Mouse (Mus musculus): Measurements from ENCODE around the gene Nr1h4.

Gene Nr1h4

DNA sequence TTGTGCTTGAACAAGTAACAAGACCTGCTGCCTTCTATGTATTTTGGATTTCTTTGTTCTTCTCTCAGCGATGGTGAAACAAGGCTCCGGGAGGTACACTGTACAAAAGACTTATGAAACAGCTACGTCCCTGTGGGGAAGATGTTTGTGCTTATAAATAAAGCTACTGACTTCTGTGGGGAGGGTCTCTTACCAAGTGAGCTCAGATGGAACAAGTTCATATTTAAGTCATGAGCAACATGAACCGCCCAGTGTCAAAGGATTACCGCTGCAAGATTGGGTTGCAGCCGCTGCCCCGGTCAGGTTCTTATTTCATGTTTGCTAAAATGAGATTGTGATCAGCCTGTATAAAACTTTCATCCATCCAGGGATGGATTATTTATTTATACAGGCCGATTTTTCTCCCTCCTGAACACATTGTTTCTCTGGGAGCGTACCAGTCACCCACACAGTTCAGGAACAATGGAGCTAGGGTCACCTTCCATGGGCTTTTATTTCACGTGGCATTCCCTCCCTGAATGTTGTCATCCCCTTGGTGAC, 51.2 kb downstream of the Nr1h4 start:
- DNase-seq (ENCODE audit: inconsistent age in 2 of 2, low spot score in 1 of 2), result no peak

DNA sequence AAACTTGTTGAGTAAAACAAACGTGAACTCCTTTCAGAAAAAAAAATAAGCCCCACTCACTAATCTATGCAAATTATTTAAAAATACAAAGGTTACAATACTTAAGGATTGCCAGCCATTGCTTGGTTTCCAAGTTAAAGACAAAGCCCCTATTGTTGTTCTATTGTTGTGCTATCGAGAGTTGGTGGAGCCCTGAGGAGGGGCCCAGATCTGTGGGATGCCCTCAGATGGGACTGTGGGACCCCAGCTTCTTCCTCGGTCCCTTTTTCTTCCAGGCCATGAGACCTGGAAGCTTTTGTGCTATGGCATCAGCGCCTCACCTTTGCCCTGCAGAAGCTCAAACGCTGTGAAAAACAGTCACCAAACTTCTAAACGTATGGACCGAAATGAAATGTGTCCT, 51.7 kb downstream of the Nr1h4 start:
- no peak for DNase-seq (ENCODE audit: inconsistent age in 2 of 2, low spot score in 1 of 2)

DNA sequence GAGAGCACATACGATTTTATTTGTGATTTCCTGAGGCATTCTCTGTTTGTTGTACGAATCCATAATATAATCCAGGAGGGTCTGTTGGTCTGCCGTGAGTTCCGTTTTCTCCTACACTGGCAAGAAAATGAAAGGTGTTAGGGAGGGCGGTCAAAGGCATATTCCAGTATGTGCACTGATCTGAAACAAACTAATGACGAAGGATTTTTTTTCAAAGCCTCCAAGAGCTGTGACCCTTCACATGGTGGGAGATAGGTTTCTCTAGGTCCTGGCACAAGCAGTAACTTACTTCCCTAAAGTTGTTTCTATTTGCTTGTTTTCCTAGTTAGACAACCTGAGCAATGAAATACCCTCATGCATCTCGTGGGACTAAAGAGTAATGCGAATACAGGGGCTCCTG, 54.6 kb downstream of the Nr1h4 start:
- no peak for DNase-seq (ENCODE audit: inconsistent age in 2 of 2, low spot score in 1 of 2)

DNA sequence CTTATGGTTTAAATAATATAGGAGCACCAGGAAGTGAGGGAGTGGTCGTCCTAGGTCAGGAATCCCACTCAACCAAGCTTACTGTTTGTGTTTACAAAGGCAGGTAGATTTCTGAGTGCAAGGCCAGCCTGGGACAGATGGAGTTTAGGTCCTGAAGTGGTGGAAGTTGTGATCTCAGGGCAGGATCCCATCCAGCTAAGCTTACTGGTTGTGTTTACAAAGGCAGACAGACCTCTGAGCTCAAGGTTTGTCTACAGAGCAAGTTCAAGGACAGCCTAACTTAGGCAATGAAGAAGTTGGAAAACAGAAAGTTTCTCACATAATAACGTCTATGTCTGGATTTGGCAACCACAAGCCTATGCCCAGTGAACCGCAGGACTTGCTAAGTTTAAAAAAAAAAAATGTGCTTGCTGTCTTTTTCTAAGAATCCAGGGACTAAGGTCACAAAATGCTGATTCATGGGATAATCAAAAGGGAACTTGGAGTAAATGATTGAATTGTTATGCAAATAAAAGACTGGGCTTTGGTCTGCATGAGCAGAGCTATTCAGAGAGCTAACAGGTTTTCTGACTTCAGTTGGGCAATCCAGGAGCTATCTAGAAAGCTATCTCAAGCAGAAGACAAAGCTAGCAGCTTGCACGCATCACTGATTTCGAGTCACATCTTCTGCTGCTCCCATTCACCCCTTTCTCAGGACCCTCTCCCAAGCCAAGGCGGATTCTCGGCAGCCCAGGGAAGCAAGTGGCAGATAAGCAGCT, 62.6 kb downstream of the Nr1h4 start:
- peak in 1 of 2 experiments; percentile 45 for DNase-seq (ENCODE audit: inconsistent age in 2 of 2, low spot score in 1 of 2)

DNA sequence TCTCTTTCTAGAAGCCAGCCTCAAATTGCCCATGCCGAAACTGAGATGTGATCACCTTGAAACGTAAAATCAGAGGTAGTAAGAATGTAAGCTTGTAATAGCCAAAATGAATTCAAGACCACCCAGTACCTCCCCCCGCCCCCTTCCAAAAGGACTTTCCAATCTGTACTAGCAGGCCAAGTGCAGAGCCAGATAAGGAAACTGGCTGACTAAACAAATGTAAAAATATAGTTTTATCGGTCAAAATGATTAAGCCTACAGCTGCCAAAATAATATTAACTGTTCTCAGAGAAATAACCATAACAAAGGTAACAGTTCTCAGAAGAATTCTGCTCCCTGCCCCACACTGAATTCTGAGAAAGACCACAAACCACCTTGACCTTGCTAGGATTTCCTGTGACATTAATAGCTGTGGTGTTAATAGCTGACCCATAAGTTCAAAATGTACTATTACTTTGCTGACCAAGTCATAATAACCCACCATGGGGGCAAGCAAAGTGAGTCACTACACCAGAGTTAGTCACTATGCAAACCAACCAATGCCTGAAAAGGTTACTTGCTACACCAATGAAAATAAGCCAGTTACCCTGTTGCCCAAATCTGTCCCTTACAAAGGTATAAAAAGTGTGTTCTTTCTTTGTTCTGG, 68.5 kb downstream of the Nr1h4 start:
- peak; percentile 26 to 72 for DNase-seq (ENCODE audit: inconsistent age in 2 of 2, low spot score in 1 of 2)

DNA sequence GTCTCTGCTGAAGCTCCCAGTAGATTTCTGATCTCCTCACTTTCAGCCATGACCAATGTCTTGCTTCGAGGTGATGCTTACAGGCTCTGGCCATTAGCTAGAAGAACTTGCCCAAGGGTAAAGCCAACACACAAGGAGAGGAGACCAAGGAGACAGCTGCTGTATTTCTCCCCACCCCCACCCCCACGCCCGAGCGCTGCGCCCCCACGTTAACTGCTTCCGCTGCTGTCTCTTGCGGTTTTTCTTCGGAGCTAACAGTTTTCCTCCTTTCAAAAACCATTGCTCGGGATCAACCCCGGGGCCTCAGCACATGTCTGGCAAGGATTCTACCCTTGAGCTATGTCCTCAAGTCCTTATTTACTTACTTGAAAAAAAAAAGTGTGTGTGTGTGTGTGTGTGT, 70.5 kb downstream of the Nr1h4 start:
- DNase-seq (ENCODE audit: inconsistent age in 2 of 2, low spot score in 1 of 2), result no peak

DNA sequence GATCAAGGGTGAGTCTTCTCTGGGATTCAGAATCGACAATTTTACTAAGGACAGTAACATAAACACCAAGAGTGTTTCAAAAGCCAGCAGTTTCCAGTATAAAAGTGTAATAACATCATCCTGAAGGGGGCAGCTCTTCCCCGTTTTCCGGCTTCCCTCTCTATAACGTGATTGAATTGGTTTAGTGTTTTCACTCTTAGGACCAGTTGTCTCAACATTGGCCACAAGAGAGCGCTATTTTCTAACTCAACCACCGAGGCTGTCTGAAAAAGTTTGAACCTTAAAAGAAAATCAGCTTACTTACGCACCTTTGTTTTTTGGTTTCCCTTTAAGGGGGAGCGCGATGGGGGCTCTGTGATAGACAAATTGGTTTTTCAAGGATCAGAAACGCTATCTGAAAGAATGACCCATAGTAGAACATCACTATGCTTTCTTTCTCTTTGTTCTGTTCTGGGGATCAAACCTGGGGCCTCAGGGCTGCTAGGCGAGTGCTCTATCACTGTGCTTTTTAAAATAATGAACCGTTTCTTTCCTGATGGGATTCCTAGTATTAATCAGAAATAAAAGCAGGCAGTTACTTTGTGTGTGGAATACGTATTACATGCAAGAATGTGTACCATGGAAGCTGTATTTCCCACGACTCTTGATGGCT, 71.4 kb downstream of the Nr1h4 start:
- peak; percentile 81 to 95 for DNase-seq (ENCODE audit: inconsistent age in 2 of 2, low spot score in 1 of 2)

DNA sequence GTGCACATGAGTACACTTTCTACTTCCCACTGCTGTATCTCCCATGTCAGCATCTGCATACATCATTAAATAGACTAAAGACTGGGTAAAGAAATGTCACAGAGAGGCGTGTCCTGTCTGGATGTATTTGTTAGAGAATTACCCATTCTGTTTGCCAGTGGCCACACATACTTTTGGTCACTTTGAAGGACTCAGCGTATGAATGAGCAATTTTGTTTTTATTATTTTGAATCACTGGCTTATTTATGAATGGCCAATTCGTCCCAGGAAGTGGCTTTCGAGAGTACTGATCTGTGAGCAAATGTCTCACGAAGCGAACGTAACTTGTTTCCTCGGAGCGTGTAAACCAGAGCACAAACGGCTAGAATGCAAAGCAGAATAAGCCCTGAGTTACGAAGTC, 72.4 kb downstream of the Nr1h4 start:
- no peak for DNase-seq (ENCODE audit: inconsistent age in 2 of 2, low spot score in 1 of 2)

DNA sequence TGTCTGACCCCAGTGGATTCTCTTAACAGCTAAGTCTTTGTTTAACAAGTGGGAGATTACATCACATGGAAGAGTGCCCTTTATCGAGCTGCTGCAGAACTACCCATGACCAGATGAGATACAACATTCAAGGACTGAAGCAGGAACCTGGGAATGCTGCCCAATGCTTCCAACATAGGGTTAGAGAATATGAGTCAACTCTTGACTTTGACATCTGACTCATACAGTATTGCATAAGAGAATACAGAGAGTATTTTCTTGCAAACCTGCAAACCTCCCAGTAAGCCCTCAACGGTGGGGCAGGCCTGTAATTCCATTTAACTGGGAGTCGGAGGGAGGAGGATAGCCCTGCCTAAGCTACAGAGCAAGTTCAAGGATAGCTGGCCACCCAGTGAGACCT, 74.6 kb downstream of the Nr1h4 start:
- DNase-seq (ENCODE audit: inconsistent age in 2 of 2, low spot score in 1 of 2), result peak; percentile 85 to 93

DNA sequence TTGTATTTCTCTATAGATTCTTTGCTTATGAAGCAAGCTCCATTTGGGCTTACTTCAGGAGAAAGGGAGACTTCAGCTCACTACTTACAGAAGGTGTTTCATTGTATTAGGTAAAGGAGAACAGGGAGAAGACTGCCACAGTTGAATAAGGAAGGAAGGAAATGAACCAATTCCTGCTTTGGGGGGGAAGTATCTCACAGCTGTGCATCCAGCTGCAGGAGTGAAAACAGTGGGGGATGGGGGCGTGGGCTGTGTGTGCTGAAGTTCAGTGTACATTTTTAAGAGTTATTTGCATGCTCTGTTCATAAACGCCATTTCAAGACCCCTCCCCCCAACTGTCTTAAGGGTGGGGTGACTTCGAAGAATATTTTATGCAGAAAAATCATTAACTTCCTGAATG, 79.6 kb downstream of the Nr1h4 start:
- DNase-seq (ENCODE audit: inconsistent age in 2 of 2, low spot score in 1 of 2), result no peak

DNA sequence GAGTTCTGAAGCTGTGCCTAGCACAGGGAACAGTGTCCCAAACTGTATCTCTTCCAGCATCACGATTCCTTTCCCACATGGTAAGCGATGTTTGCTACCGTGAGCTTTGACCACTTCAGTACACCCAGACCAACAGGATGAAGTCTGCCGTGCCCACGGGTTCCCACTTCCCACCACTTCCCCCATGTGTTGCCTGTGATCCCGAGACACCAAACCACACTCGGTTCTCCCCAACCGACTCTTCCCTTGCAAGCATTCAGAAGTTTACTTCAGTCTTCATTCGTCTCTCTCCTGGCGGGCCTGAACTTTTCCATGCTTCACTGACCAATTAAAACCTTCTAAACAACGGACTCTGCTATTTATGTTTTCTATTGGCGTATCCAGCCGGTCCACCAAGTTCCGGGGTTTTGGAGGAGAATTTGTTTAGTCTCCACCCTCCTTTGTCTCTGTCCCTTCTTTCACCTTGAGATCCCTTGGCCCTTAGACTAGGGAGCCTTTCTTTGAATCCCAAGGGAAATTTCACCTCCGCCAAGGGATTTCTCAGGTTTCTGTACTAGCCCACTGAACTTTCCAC, 80.2 kb downstream of the Nr1h4 start:
- DNase-seq (ENCODE audit: inconsistent age in 2 of 2, low spot score in 1 of 2), result no peak

DNA sequence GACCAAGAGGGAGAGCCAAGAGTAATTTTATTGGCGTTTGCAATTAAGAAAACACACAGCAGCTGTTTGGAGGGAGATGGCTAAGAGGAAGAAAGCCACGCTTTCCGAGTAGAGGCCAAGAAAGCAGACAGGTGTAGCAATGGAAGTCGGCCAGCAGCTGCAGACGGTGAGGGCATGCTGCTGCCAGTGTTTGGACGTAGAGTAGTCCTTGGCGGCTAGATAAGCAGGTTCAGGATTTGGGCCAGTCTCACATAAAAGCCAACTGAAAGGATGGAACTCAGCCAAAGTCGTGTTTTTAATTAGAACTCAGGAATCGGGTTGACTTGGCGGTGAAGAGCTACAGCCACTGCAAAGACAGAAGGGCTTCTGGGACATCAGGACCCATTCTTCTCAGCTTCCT, 83.0 kb downstream of the Nr1h4 start:
- DNase-seq (ENCODE audit: inconsistent age in 2 of 2, low spot score in 1 of 2), result peak; percentile 39 to 74

DNA sequence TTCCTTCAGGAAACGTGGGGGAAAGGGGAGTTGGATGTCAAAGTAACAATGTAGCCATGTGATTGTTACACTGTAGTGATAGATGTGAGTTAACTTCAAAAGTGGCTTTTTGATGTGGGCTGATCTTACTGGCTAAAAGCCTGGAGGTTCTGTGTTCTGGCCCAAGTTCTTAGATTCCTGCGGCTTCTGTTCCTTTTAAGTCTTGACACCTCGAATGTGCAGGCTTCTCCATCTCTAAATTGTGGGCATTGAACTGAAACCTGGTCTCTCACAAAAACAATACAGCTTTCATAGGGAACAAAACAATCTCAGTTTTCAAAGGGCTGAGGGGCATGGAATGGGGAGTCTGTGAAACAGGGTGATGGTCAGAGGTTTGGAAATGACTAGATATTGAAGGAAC, 89.0 kb downstream of the Nr1h4 start:
- no peak for DNase-seq (ENCODE audit: inconsistent age in 2 of 2, low spot score in 1 of 2)

DNA sequence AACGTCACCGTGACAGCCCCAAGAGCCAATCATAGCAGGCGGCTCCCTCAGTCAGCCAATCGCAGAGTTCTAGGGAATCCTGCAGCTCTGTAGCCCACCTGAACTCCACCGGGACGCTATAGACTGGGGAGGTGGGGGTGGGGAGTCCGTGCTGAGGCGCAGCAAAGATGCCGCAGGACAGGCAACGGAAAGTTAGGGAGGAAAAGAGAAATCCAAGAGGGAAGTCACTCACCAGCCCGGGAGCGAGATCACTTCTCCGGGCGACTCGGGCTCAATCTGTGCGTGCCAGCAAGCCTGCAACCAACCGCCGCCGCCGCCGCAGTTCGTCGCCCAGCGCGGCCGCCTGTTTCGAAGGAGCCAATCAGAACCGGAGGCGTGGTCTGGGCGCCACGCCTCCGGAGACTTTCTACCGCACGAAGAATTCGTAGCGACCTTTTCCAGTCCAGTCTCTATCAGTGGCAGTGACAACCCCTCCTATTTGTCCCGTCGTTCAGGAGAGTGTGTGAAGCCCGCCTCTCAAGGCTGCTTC, 89.7 kb downstream of the Nr1h4 start, which contains the start of gene Gas2l3:
Gas2l3 (minus strand) TSS at position 345 of the 529 bp plus-strand sequence.
- peak; percentile 89 to 94 for DNase-seq (ENCODE audit: inconsistent age in 2 of 2, low spot score in 1 of 2)

DNA sequence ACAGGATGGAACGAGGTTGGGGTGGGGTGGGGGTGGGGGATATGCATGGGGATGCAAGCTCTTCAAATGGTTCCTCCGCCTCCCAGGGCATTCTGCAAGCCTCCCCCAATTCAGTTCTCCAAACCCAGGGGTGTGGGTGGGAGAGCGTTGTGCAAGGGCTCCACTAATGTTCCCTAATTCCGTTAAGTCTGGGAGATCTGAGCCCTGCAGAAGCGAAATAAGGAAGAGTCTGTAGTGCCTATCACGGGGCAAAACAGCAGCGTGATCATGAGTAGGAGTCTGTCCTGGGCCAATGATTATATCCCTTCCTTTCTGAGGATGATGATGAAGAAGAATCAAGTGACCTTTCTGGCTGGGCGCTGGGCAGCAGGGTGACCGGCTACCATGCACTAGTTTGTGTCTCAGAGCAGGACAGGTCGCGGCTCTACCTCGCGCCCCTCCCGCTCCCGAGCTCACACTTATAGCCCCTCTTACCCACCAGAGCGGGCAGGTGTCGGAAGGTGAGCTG, 90.2 kb downstream of the Nr1h4 start:
- DNase-seq (ENCODE audit: inconsistent age in 2 of 2, low spot score in 1 of 2), result peak in 1 of 2 experiments; percentile 32

DNA sequence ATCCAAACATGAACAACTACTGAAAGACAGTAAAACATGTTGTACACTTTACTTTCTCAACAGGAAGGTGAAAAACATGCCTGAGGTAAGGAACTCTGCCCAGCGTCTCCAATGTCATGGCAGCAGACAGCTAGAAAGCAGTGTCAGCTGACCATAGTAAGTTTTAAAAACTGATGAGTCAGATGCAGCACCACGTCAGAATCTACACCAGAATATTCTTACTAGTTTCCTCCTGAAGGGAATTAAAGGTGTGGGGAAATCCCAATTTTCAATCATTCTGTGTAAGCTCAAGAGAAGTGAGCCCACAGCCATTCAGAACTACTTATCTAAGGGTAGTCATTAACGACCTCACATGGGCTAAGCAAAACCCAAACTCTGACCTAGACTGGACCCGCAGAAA, 90.7 kb downstream of the Nr1h4 start:
- DNase-seq (ENCODE audit: inconsistent age in 2 of 2, low spot score in 1 of 2), result peak in 1 of 2 experiments; percentile 62

DNA sequence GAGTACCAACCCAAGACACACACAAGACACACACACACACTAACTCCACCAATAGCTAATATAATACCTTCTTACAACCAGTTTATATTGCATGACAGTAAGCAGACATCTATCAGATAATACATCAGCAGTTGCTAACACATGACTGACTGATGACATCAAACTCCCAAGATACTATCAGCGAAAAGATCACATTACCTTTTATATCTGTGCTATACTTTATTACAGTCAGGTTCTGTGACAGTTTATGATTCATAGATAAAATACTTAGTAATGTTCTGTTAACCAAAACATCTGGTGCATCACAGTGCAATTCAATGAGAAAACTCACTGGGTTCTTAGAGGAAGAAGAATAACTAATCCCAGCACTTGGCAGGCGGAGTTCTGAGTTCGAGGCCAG, 91.4 kb downstream of the Nr1h4 start:
- no peak for DNase-seq (ENCODE audit: inconsistent age in 2 of 2, low spot score in 1 of 2)

DNA sequence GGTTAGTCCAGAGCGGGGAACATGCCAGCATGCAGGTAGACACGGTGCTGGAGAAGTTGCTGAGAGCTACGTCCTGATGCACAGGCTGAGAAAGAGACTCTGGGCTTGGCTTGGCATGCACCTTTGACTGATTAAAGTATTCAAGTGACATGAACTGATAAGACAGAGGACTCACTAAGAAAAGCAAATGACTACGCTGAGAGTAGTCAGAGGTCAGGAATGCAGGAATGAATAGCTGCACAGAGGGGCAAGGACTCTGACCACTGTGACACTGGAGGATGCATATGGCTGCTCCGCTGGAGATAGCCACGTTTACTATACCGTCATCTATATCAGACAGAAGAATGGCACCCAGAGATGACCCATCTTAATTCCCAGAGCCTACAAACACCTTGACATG, 94.0 kb downstream of the Nr1h4 start:
- peak; percentile 48 to 70 for DNase-seq (ENCODE audit: inconsistent age in 2 of 2, low spot score in 1 of 2)

DNA sequence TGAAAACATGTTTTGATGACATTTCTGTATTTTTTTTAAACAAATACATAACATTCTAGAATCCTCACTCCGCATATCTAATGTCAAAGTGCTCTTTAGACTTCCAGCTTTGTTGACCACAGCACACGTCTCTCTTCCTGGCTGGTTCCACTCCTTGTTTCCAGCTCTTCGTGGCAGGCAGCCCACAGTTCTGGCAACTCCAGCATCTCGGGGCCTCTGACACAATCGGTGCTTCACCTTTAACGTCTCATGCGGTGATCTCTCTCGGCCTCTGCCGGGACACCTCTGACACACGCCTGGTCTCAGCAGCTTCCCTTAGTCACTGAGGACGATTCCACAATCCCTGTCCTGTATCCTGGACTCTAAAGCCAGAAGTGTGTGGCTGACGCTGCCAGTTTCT, 95.4 kb downstream of the Nr1h4 start:
- no peak for DNase-seq (ENCODE audit: inconsistent age in 2 of 2, low spot score in 1 of 2)

DNA sequence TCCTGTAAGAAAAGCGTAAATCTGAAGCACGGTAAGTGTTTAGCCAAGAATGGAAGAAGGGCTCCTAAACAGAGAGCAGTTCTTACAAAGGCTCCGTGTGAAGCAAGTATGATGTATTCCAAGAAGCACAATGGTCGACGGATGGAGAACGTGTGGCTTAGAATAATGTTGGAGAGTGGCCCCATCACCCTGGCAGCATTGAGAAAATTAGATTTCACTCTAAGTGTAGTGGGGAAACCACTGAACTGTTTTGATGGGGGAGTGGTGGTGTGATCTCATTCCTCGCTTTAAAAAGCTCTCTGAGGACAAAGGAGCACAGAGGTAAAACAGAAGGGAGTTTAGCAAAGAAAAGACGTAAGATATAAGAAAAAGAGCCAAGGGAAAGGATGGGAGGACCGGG, 95.9 kb downstream of the Nr1h4 start:
- no peak for DNase-seq (ENCODE audit: inconsistent age in 2 of 2, low spot score in 1 of 2)

DNA sequence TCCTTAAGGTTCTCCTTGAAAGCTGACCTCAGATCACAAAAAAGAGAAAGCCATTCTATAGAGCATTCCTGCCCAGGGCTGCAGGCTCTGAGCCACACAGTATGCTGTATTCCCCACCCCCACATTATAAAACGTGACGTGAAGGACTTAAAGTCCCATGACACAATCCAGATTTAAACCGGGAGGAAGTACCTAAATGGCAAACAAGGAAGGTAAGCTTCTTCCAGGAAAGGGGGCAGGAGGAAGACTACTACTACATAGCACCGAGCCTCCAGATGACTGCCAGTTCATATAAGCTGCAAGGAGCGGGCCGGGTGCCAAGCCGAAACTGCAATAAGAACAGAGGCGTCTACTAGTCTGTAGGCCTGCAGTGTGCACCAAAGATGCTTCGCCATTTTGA, 97.5 kb downstream of the Nr1h4 start:
- no peak for DNase-seq (ENCODE audit: inconsistent age in 2 of 2, low spot score in 1 of 2)

All from adrenal gland, adult (tissue).